Mouse (Mus musculus): ENCODE results near the gene P3h4. TPM values are rescaled to one million over a fixed set of nuclear protein-coding genes. Genes with fewer than 3 reads are reported as not detected.

Gene P3h4
- total and polyA plus RNA-seq, 3 experiments: not detected

- peak within 1 kb of the TSS; percentile 57 to 84 (median 71) for H3K4me3 ChIP-seq (replicated peaks in 1 of 3; ENCODE audit: low read depth in 2 of 3, low read length in 2 of 3, poor library complexity in 1 of 3)
- H3K4me2 ChIP-seq (ENCODE audit: insufficient read depth, low read depth, poor library complexity, severe bottlenecking): peak within 1 kb of the TSS; percentile 65
- in situ Hi-C loops (cut with MboI; ENCODE audit: low pct_ligation_motif_present, low pct_unique_long_range_greater_than_20kb, low sequenced_read_pairs): no loop called here
- no peak for TF ChIP-seq JUN (IDR thresholded peaks at IDR 0.05; ENCODE audit: insufficient read depth, low read depth, low read length)
- no peak for TF ChIP-seq MXI1 (IDR thresholded peaks at IDR 0.05; ENCODE audit: low read depth, low read length)
- TF ChIP-seq MAX (IDR thresholded peaks at IDR 0.05; ENCODE audit: low read length): no peak
- no peak for TF ChIP-seq ELF1 (IDR thresholded peaks at IDR 0.05; ENCODE audit: low read depth, low read length)
- TF ChIP-seq ZC3H11A (IDR thresholded peaks at IDR 0.05; ENCODE audit: low read depth, low read length): no peak
- no peak for TF ChIP-seq ETS1 (conservative IDR thresholded peaks at IDR 0.05; ENCODE audit: low read depth, low read length)
- TF ChIP-seq IRF4 (IDR thresholded peaks at IDR 0.05; ENCODE audit: low read depth, low read length): no peak
- no peak for TF ChIP-seq MYC (IDR thresholded peaks at IDR 0.05; ENCODE audit: low read depth, low read length)
- TF ChIP-seq GABPA (IDR thresholded peaks at IDR 0.05; ENCODE audit: insufficient replicate concordance, low read depth, low read length): no peak
- TF ChIP-seq RCOR1 (conservative IDR thresholded peaks at IDR 0.05; ENCODE audit: low read depth, low read length): no peak
- no peak for TF ChIP-seq CTCF (conservative IDR thresholded peaks at IDR 0.05 in 1 of 2, IDR thresholded peaks at IDR 0.05 in 1 of 2; ENCODE audit: low read depth in 2 of 2, low read length in 2 of 2)
- TF ChIP-seq E2F4 (IDR thresholded peaks at IDR 0.05; ENCODE audit: insufficient replicate concordance, low read depth, low read length): no peak
- TF ChIP-seq SIN3A (IDR thresholded peaks at IDR 0.05; ENCODE audit: low read length): no peak
- TF ChIP-seq MAFK (IDR thresholded peaks at IDR 0.05; ENCODE audit: insufficient replicate concordance, low read length): no peak
- no peak for TF ChIP-seq NELFE (IDR thresholded peaks at IDR 0.05; ENCODE audit: low read depth, low read length)
- TF ChIP-seq USF2 (conservative IDR thresholded peaks at IDR 0.05; ENCODE audit: low read depth, low read length): no peak
- H3K9me3 ChIP-seq (replicated peaks; ENCODE audit: low read length): no peaks in the 10 kb centered on the region
- dilution Hi-C loops (cut with MboI; ENCODE audit: extremely low pct_ligation_motif_present, extremely low pct_unique_long_range_greater_than_20kb, low sequenced_read_pairs): no loop called here
- peak within 1 kb of the TSS; percentile 39 for H3K9ac ChIP-seq (ENCODE audit: insufficient read depth, low read depth)
- peaks cover 12 to 24% of the 10 kb centered on the region in 2 experiments for H3K4me1 ChIP-seq (ENCODE audit: control insufficient read depth in 1 of 2, insufficient read depth in 2 of 2)
- no peak within 1 kb of the TSS for H3K27ac ChIP-seq (ENCODE audit: insufficient read depth, low read depth)
- no peaks in the 10 kb centered on the region for H3K27me3 ChIP-seq (replicated peaks)
- no peak for DNase-seq (ENCODE audit: extremely low read depth)
- H3K79me2 ChIP-seq (replicated peaks; ENCODE audit: control insufficient read depth, extremely low read depth, insufficient read depth, poor library complexity, severe bottlenecking): no peaks in the 10 kb centered on the region
- peaks cover 4 to 21% of the 10 kb centered on the region in 2 experiments for H3K36me3 ChIP-seq (replicated peaks in 1 of 2; ENCODE audit: control insufficient read depth in 1 of 2, insufficient read depth in 1 of 2, low read length in 1 of 2)
Measured at GRCm38 (mm10) chr11:100441797-100442196, 27.2 kb upstream of the P3h4 start, which contains the start of the genes Nt5c3b and Klhl10. Gene Nt5c3b (minus strand): TSS chr11:100441808. Gene Klhl10 (plus strand): TSS chr11:100441917.

DNA sequence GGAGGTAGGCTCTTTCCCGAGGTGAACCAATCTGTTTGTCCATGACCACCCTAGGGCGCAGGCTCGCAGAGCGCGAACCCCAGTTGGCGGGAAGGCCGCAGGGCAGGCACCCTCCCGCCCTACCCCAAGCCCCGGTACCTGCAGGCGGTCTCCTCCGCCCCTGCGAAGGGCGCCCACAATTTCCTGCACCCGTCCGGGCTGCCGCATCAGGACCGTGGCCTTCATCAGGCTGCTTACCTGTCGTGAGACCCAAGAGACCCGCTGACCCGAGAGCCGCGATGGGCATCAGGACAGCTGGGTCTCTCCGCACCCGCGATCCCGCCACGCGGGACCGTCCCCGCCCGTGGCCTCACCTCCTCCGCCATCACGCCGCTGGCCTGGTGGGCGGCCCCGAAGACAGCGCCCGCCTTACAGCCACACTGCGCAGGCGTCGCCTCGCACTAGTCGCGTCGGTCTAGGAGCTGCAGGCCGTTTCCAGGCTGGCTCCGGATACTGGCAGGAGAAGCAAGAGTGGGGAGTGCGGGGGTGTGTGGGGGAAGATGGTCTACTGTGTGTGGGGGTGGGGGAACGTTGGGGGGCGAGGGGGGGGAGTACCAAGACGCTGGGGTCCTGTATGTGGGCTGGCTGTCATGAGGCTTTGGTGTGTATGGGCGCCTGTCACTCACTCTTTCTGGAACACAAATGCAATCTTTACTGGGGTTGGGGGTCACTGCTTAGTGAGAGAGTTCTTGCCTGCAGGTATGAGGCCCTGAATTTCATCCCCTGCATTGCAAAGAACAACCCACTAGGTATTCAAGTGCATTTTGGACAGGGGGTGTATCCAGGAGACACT, 26.3 kb upstream of the P3h4 start:
- Histone ChIP-seq H3K27ac (ENCODE audit: insufficient read depth, low read depth) (no peak overlapping the region), H3K9me3 (replicated peaks; ENCODE audit: low read length) (no peaks in the 10 kb centered on the region), H3K4me2 (ENCODE audit: insufficient read depth, low read depth, poor library complexity, severe bottlenecking) (peak overlapping the region; percentile 65), H3K36me3 (replicated peaks in 1 of 2; ENCODE audit: control insufficient read depth in 1 of 2, insufficient read depth in 1 of 2, low read length in 1 of 2) (peaks cover 12 to 29% of the 10 kb centered on the region in 2 experiments), H3K79me2 (replicated peaks; ENCODE audit: control insufficient read depth, extremely low read depth, insufficient read depth, poor library complexity, severe bottlenecking) (no peaks in the 10 kb centered on the region), H3K4me3 (replicated peaks in 1 of 3; ENCODE audit: low read depth in 2 of 3, low read length in 2 of 3, poor library complexity in 1 of 3) (peak overlapping the region; percentile 57 to 84 (median 71)), H3K27me3 (replicated peaks) (no peaks in the 10 kb centered on the region), H3K9ac (ENCODE audit: insufficient read depth, low read depth) (peak overlapping the region; percentile 39), H3K4me1 (ENCODE audit: control insufficient read depth in 1 of 2, insufficient read depth in 2 of 2) (peaks cover 12 to 17% of the 10 kb centered on the region in 2 experiments)
- dilution Hi-C loops (cut with MboI; ENCODE audit: extremely low pct_ligation_motif_present, extremely low pct_unique_long_range_greater_than_20kb, low sequenced_read_pairs): no loop called here
- in situ Hi-C loops (cut with MboI; ENCODE audit: low pct_ligation_motif_present, low pct_unique_long_range_greater_than_20kb, low sequenced_read_pairs): no loop called here
- peak; percentile 70 for DNase-seq (ENCODE audit: extremely low read depth)
- TF ChIP-seq MXI1 (IDR thresholded peaks at IDR 0.05; ENCODE audit: low read depth, low read length): peak; percentile 86
- peak; percentile 95 for TF ChIP-seq NELFE (IDR thresholded peaks at IDR 0.05; ENCODE audit: low read depth, low read length)
- TF ChIP-seq BHLHE40 (IDR thresholded peaks at IDR 0.05; ENCODE audit: low read depth, low read length): peak; percentile 29; the same call in 1 of the 2 replicates
- TF ChIP-seq JUN (IDR thresholded peaks at IDR 0.05; ENCODE audit: insufficient read depth, low read depth, low read length): no peak
- TF ChIP-seq MEF2A (IDR thresholded peaks at IDR 0.05; ENCODE audit: borderline replicate concordance, low read depth, low read length): peak; percentile 51; the same call in 1 of the 2 replicates
- TF ChIP-seq IRF4 (IDR thresholded peaks at IDR 0.05; ENCODE audit: low read depth, low read length): 0 out of 2 replicates have a peak, but pooled peaks have one; percentile 22
- 0 out of 2 replicates have a peak, but pooled peaks have one; percentile 31 for TF ChIP-seq TBP (conservative IDR thresholded peaks at IDR 0.05; ENCODE audit: low read depth, low read length)
- peak; percentile 94 for TF ChIP-seq POLR2A (IDR thresholded peaks at IDR 0.05; ENCODE audit: low read depth, low read length)
- TF ChIP-seq SIN3A (IDR thresholded peaks at IDR 0.05; ENCODE audit: low read length): peak; percentile 68
- peak; percentile 61 for TF ChIP-seq HCFC1 (IDR thresholded peaks at IDR 0.05; ENCODE audit: low read depth, low read length)
- peak; percentile 89 for TF ChIP-seq POLR2AphosphoS2 (IDR thresholded peaks at IDR 0.05; ENCODE audit: low read depth, low read length)
- 0 out of 2 replicates have a peak, but pooled peaks have one; percentile 15 for TF ChIP-seq KAT2A (IDR thresholded peaks at IDR 0.05; ENCODE audit: insufficient replicate concordance, low read length)
- TF ChIP-seq CHD1 (IDR thresholded peaks at IDR 0.05; ENCODE audit: low read depth, low read length): no peak; the same call in 1 of the 2 replicates
- TF ChIP-seq ELF1 (IDR thresholded peaks at IDR 0.05; ENCODE audit: low read depth, low read length): peak; percentile 20; the same call in 1 of the 2 replicates
- no peak for TF ChIP-seq RCOR1 (conservative IDR thresholded peaks at IDR 0.05; ENCODE audit: low read depth, low read length)
- peak; percentile 89 for TF ChIP-seq UBTF (IDR thresholded peaks at IDR 0.05; ENCODE audit: low read depth, low read length)
- TF ChIP-seq JUND (conservative IDR thresholded peaks at IDR 0.05; ENCODE audit: low read depth, low read length): no peak
- 0 out of 2 replicates have a peak, but pooled peaks have one; percentile 65 for TF ChIP-seq MAZ (IDR thresholded peaks at IDR 0.05; ENCODE audit: low read depth, low read length)
- peak; percentile 95 for TF ChIP-seq ZMIZ1 (IDR thresholded peaks at IDR 0.05; ENCODE audit: low read depth, low read length)
